Mouse (Mus musculus) thymus, adult 2 months (tissue): ENCODE measurements at regions not wholly inside any gene's neighbourhood (a gene's known extent, or its start where the extent isn't known, plus 50 kb on each side); places are given as distances from the start of the nearest gene placed in this dataset.

Experiments used
- CTCF ChIP-seq: fragments of 200-500 bp; IDR thresholded peaks from 2 replicates; pipeline ENCODE4 v1.5.1; 2012; ENCODE audit warnings: mild to moderate bottlenecking, control low read depth, low read length, moderate library complexity, borderline replicate concordance; ENCODE audit not compliant: control insufficient read depth, poor library complexity, insufficient read depth; ENCODE audit errors: extremely low read depth
- POLR2A ChIP-seq: fragments of 200-500 bp; IDR thresholded peaks from 2 replicates; pipeline ENCODE4 v1.6.1; 2012; ENCODE audit warnings: mild to moderate bottlenecking, low read length, control low read depth, moderate library complexity; ENCODE audit not compliant: control insufficient read depth, poor library complexity, insufficient read depth; ENCODE audit errors: extremely low read depth

GRCm38 (mm10) chr9:85466671-85467070 lies 139.5 kb upstream of the Tent5a start:
- no peak for TF ChIP-seq CTCF
- no peak for TF ChIP-seq POLR2A
